Mouse (Mus musculus): ENCODE results near the gene Gtf2ird1.
A peak's percentile ranks its signal among the peaks of the same experiment; 100 is the strongest.
"Not testable (repeated sequence)": the region's sequence is repeated elsewhere in the genome, so short reads cannot be mapped to it uniquely, and the experiment has no call there.

The Gtf2ird1 gene

GRCm38 (mm10) chr5:134473902-134474301 lies 17.4 kb upstream of the Gtf2ird1 start:
- DNase-seq, result peak; percentile 62

- DNase-seq, result peak; percentile 3
Observed at GRCm38 (mm10) chr5:134470538-134471169, 14.1 kb upstream of the Gtf2ird1 start.

GRCm38 (mm10) chr5:134469559-134470150 lies 13.1 kb upstream of the Gtf2ird1 start:
- peak; percentile 13 for DNase-seq

GRCm38 (mm10) chr5:134468158-134468765 lies 11.7 kb upstream of the Gtf2ird1 start:
- DNase-seq, result peak; percentile 56

GRCm38 (mm10) chr5:134467030-134467549 lies 10.6 kb upstream of the Gtf2ird1 start:
- peak; percentile 30 for DNase-seq

GRCm38 (mm10) chr5:134466296-134467029 lies 9.9 kb upstream of the Gtf2ird1 start:
- peak; percentile 10 for DNase-seq

GRCm38 (mm10) chr5:134465197-134465596 lies 8.7 kb upstream of the Gtf2ird1 start:
- DNase-seq, result no peak

GRCm38 (mm10) chr5:134464225-134464624 lies 7.7 kb upstream of the Gtf2ird1 start:
- DNase-seq, result peak; percentile 3

- DNase-seq, result peak; percentile 10
Observed at GRCm38 (mm10) chr5:134462731-134463130, 6.2 kb upstream of the Gtf2ird1 start.

GRCm38 (mm10) chr5:134462316-134462715 lies 5.8 kb upstream of the Gtf2ird1 start:
- peak; percentile 4 for DNase-seq

- no peak for DNase-seq
Observed at GRCm38 (mm10) chr5:134460546-134460945, 4.0 kb upstream of the Gtf2ird1 start.

GRCm38 (mm10) chr5:134459096-134459495 lies 2.6 kb upstream of the Gtf2ird1 start:
- peak; percentile 15 for DNase-seq

GRCm38 (mm10) chr5:134458416-134458815 lies 1.9 kb upstream of the Gtf2ird1 start:
- peak; percentile 8 for DNase-seq

GRCm38 (mm10) chr5:134457371-134457770 lies 855 bp upstream of the Gtf2ird1 start:
- peak; percentile 9 for DNase-seq

- peak; percentile 74 for DNase-seq
Observed at GRCm38 (mm10) chr5:134455914-134456423, 547 bp downstream of the Gtf2ird1 start.

GRCm38 (mm10) chr5:134455186-134455895 lies 1.2 kb downstream of the Gtf2ird1 start:
- peak; percentile 85 for DNase-seq

GRCm38 (mm10) chr5:134454421-134454820 lies 2.1 kb downstream of the Gtf2ird1 start:
- DNase-seq, result no peak

GRCm38 (mm10) chr5:134453577-134453976 lies 2.9 kb downstream of the Gtf2ird1 start:
- DNase-seq, result no peak

GRCm38 (mm10) chr5:134446755-134447154 lies 9.8 kb downstream of the Gtf2ird1 start:
- DNase-seq, result not testable (repeated sequence)

- peak; percentile 50 for DNase-seq
Observed at GRCm38 (mm10) chr5:134445895-134446294, 10.6 kb downstream of the Gtf2ird1 start.

GRCm38 (mm10) chr5:134445208-134445831 lies 11.2 kb downstream of the Gtf2ird1 start:
- DNase-seq, result peak; percentile 50

- DNase-seq, result peak; percentile 92
Observed at GRCm38 (mm10) chr5:134444473-134444872, 12.0 kb downstream of the Gtf2ird1 start.

Data from thymus, postnatal 4 days (tissue).